Mouse (Mus musculus): ENCODE data around the gene Fads6.

- TF ChIP-seq POLR2A (IDR thresholded peaks at IDR 0.05; ENCODE audit: borderline replicate concordance, low read depth, low read length) (no peak), CTCF (IDR thresholded peaks at IDR 0.05; ENCODE audit: low read depth, low read length) (no peak)
Observed at GRCm38 (mm10) chr11:115272894-115273498, 24.5 kb downstream of the Fads6 start.

Data from bone marrow macrophage, adult 2 months (primary cell).